Mouse (Mus musculus) bone marrow, adult 2 months (tissue): ENCODE measurements around the gene Vps8.

Experiments used
- CTCF ChIP-seq: fragments of 200-500 bp; IDR thresholded peaks from 2 replicates; pipeline ENCODE4 v1.5.1; 2011; ENCODE audit warnings: low read length, control low read depth; ENCODE audit not compliant: control insufficient read depth, insufficient read depth
- POLR2A ChIP-seq: fragments of 200-500 bp; IDR thresholded peaks from 2 replicates; pipeline ENCODE4 v1.6.1; 2011; ENCODE audit warnings: low read depth, mild to moderate bottlenecking, control low read depth, low read length, borderline replicate concordance; ENCODE audit not compliant: control insufficient read depth

GRCm38 (mm10) chr16:21374067-21374466 lies 48.9 kb upstream of the Vps8 start:
- TF ChIP-seq CTCF (no peak), POLR2A (no peak)
